Mouse (Mus musculus): ENCODE data around the gene Isg20l2. TPM values are rescaled to one million over a fixed set of nuclear protein-coding genes. Genes with fewer than 3 reads are reported as not detected.
"Not testable (repeated sequence)": the region's sequence is repeated elsewhere in the genome, so short reads cannot be mapped to it uniquely, and the experiment has no call there.

The Isg20l2 gene
- 65.1 and 78.0 TPM in 2 replicates for total RNA-seq (2014; fragmentation: Nextera tagmentation)
- 60.4 and 61.7 TPM in 2 replicates for total RNA-seq (2017)

DNA sequence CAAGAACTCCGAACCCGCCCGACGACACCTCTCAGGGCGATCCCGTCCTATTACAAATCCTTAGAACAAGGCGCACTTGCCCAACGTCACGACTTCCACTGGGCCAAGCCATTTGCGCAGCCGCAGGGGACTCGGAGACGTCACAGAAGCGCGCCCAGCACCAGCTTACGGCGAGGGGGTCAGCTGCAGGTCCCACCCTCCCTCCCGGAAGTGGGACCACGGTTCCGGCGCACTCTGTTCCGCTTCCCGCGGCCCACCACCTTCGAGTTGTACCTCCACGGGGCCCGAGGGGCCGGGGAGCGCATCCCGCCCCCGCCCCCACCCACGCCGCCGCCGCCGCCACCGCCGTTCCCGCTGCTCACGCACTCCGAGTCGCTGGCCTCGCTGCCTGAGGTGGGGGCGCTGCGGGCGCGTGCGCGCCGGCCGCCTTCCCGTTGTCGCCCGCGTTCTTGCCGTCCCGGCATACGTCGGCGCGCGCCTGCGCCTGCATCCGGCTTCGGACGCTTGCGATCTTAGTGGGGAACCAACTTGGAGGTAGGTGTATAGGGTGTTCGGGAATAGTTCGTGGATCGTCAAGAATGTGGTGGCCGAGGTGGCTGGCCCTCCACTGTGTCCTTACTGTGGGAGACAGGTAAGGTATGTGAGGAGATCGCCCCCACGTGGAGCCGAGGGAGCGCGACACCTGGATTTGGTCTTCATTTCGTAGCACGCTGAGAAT lies at the start of gene Isg20l2, which contains the start of gene Rrnad1:
Gene Isg20l2, plus strand, starts transcription at position 237 of the 718 bp plus-strand sequence.
Gene Rrnad1, minus strand, starts transcription at position 640 of the 718 bp plus-strand sequence.
- peak; percentile 93 for ATAC-seq (replicated peaks; ENCODE audit: low FRiP score, low TSS enrichment, poor library complexity, severe bottlenecking)

DNA sequence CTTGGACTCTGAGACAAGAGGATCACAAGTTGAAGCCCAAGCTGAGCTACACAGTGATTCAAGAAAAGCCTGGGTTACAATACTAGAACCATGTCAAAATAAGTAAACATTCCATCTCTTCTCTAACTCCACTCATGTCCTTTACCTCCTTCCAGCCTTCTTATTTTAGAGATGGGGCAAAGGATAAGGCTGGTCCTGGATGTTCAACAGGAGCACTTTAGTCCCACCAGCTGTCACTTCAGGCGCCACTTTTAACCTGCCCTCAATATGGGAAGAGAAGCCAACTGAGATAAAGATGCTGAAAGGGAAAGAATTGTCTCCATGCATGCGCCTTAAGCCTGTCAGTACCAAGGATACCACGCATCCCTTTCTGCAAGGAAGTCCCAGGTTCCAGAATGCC lies 45.8 kb upstream of the Isg20l2 start:
- ATAC-seq (replicated peaks; ENCODE audit: low FRiP score, low TSS enrichment, poor library complexity, severe bottlenecking), result no peak

DNA sequence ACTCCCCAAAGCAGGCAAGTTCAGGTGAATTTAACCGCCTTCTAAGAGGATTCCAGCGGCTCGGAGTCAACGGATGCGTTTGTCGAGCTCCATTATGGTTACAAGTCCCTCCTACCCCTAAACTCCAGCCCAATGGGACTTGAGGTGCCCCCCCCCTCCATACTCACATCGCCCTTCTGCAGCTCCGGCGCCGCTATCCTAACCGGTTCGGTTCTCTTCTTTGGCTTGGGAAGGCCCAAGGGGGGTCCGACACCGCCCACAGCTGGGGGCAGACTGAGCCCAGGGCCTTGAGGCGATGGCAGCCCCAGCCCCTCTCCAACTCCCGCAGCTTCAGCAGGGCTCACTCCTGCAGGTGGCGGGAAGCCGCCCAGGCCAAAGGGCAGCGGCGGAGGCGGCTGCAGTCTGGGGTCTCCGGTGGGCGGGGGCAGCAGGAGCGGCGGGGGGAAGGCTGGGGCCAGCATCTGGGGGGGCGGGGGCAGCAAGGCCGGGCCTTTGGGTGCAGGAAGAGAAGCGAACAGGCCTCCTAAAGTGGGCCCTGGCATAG lies 45.3 kb upstream of the Isg20l2 start:
- ATAC-seq (replicated peaks; ENCODE audit: low FRiP score, low TSS enrichment, poor library complexity, severe bottlenecking), result peak; percentile 49

DNA sequence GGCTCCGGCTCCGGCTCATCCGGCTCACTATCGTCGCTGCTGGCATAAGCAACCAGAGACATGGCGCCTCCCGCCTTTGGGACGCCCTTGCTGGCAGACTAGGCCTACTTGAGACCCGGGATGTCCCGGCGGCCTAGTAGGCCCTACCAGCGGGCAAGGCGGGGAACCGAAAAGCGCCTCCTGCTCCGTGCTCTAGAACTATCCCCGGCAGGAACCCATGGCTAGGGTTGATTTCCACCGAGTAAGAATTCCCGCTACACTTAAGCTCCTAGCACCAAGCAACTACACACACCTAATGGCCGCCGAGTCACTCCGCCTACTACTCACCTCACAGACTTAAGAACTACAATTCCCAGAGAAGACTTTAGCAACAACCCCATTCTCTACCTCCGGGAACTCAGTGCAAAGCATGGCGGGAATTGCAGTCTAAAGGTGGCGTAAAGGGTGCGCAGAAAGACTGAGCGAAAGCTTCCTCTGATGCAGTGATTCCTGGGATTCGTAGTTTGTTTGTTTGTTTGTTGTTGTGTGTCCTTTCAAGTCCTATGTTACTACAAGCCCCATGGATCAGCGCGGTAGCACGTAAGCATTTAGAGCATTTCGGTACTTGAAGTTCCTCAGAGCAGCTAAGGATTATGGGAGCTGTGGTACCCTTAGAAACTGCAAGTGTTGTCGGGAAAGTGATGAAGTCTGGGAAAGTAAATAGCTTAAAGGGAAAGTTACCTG lies 44.7 kb upstream of the Isg20l2 start, which contains the start of gene Prcc:
Gene Prcc, minus strand, starts transcription at position 328 of the 723 bp plus-strand sequence.
- ATAC-seq (replicated peaks; ENCODE audit: low FRiP score, low TSS enrichment, poor library complexity, severe bottlenecking), result peak; percentile 94

DNA sequence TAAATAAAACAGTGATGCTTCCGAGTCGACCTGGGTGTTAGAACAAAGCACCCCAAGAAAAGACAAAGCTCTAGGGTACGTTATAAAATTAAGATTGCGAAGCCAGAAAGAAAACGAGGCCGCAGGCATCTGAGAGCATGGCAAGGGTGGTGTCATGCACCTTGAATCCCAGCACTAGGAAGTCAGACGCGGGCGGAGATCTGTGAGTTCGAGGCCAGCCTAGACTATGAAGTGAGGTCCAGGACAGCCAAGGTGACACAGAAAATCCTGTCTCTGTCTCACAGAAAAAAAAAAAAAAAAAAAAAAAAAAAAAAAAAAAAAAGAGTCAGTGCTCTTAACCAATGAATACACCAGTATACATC lies 44.1 kb upstream of the Isg20l2 start:
- ATAC-seq (replicated peaks; ENCODE audit: low FRiP score, low TSS enrichment, poor library complexity, severe bottlenecking), result peak; percentile 8; the same call in 1 of the 2 replicates

DNA sequence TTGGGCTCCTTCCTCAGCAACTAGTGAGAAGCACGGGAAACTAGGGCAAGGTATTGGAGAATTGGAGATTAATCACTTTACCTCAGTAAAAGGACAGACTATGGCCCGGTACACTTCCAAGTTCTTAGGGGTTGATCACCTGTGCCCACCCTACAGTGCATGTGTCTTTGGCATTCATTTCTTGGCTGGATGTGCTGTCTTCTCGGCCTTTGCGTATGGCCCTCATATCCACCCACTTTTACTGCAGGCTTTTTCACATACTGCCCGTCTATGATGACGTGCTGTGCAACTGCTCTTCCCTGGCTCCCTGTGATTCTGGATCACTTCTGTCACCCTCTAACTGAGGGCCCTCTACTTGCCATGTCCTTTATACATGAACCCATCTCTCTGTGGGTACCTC lies 43.7 kb upstream of the Isg20l2 start:
- ATAC-seq (replicated peaks; ENCODE audit: low FRiP score, low TSS enrichment, poor library complexity, severe bottlenecking), result no peak

DNA sequence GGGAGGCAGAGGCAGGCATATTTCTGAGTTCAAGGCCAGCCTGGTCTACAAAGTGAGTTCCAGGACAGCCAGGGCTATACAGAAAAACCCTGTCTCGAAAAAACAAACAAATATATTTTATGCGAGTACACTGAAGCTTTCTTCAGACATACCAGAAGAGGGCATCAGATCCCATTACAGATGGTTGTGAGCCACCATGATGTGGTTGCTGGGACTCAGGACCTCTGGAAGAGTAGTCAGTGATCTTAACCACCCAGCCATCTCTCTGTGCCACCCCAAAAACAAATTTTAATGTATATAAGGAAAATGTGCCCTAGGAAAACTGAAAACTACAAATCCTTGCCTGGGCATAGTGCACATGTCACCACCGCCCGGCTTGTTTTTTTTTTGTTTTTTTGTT lies 42.7 kb upstream of the Isg20l2 start:
- not testable (repeated sequence) for ATAC-seq (replicated peaks; ENCODE audit: low FRiP score, low TSS enrichment, poor library complexity, severe bottlenecking)

DNA sequence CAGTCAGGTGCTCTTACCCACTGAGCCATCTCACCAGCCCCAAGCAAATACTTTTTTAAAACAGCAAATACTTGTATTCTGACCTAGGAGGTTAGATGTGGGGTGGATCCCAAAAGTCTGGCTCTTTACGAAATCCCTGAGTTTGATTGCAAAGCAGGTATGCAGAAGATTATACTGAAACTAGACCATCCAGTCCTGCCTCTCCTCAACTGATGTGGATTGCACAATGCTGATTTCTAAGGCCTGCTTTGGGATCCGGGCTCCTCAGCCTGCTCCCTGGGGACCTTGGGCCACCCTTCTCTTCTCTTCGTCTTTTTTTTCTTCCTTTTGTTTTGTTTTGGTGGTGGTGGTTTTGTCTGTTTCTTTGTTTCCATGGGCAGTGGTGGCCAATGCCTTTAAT lies 38.6 kb upstream of the Isg20l2 start:
- ATAC-seq (replicated peaks; ENCODE audit: low FRiP score, low TSS enrichment, poor library complexity, severe bottlenecking), result no peak

DNA sequence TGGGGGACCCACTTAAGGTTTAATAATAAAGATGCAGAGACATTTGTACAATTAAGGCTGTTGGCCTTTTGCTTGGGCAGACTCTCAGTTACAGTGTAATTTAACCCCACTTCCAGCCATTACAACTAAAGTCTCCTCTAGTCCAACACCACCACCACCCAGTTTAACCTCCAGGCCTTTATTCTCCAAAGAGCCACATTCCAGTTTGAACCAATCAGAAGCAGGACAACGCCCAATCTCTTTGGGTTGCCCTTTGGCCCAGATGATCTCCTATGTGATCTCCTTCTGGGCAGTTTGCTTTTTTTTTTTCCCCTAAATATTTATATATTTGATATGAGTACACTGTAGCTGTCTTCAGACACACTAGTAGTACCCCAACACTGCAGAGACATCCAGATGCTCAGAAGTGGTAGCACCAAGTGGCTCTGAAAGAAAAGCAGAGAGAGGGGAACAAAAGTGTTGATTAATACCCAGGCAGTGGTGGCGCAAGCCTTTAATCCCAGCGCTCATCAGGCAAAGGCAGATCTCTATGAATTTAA lies 36.7 kb upstream of the Isg20l2 start:
- no peak for ATAC-seq (replicated peaks; ENCODE audit: low FRiP score, low TSS enrichment, poor library complexity, severe bottlenecking)

DNA sequence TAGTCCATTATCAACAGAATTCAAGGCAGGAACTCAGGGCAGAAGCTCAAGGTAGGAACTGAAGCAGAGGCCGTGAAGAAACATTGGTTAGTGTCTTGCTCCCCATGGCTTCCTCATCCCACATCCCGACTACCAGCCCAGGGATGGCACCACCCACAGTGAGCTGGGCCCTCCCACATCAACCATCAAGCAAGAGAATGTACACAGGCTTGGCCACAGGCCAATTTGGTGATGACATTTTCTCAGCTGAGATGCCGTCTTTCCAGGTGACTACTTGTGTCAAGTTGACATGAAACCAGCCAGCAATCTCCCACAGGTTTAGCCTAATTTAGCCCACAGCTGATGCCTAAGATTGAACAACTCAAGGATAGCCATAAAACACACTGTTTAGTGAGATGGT lies 30.8 kb upstream of the Isg20l2 start:
- ATAC-seq (replicated peaks; ENCODE audit: low FRiP score, low TSS enrichment, poor library complexity, severe bottlenecking), result no peak

DNA sequence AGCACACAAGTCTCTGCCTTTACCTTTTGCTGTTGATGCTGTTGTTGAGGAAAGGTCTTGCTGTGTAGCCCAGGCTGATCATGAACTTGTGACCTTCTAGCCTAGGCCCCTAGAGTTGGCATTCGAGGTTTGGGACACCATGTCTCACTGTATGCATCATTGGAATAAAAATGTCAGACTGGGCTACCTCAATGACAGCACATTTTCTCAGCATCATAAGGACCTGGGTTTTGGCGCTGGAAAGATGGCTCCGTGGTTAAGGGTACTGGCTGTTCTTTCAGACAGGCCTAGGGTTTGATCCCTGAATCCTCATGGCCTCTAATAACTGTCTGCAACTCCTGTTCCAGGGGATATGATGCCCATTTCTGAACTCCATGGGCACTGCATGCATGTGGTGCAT lies 30.3 kb upstream of the Isg20l2 start:
- ATAC-seq (replicated peaks; ENCODE audit: low FRiP score, low TSS enrichment, poor library complexity, severe bottlenecking), result no peak

DNA sequence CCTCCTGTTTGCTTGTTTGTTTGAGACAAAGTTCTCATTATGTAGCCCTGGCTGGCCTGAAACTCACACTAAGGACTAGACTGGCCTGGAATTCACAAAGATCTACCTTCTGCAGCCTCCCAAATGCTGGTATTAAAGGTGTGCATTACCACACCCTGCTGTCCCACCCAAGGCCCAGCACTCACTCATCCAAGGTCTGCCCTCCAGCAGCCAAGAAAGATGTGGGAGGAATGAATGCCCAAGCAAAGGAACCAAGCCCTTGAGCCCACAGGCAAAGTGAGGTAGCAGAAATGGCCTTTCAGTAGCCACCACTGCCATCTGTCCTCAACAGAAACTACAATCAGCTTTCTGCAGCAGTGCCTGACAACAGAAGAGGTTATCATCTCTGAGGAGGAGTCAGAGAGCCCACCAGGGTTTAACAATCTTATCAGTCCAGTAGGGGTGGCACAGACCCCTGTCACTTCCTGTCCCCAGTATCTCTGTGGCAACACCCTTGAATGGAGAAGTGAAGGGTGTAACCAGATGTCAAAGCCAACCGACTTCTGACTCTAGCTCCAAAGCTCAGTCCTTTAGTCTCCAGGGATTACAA lies 29.0 kb upstream of the Isg20l2 start:
- peak; percentile 93 for ATAC-seq (replicated peaks; ENCODE audit: low FRiP score, low TSS enrichment, poor library complexity, severe bottlenecking)

DNA sequence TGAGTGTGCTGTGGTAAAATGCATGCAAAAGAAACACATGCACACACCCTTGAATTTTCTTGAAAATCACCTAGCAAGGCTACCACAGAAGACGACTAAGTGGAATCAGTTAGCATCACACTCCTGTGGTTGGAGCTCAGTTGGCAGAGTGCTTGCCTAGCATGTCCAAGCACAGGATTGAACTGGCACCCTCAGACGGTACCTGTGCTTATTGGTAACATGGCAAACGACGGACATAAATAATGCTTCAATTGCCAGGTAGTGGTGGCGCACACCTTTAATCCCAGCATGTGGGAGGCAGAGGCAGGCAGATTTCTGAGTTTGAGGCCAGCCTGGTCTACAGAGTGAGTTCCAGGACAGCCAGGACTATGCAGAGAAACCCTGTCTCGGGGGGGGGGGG lies 28.2 kb upstream of the Isg20l2 start:
- peak; percentile 14; the same call in 1 of the 2 replicates for ATAC-seq (replicated peaks; ENCODE audit: low FRiP score, low TSS enrichment, poor library complexity, severe bottlenecking)

DNA sequence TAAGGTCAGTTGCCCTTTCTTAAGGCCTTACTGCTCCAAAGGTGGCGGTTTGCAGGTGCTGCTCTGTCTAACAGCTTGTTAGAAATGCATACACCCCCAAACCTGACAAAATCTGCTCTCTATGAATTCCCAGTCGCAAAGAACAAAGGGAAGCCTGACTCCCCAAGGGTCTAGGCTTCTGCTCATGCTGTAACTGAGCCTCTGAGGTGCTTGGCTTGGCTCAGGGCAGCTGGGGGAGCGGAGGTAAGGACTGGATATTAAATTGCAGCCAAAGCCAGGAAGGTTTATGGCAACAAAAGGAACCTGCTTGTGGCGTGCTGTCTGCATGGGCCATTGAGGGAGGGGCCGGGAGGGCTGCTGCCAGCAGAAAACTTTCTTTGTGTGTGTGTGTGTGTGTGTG lies 26.3 kb upstream of the Isg20l2 start:
- no peak for ATAC-seq (replicated peaks; ENCODE audit: low FRiP score, low TSS enrichment, poor library complexity, severe bottlenecking)

DNA sequence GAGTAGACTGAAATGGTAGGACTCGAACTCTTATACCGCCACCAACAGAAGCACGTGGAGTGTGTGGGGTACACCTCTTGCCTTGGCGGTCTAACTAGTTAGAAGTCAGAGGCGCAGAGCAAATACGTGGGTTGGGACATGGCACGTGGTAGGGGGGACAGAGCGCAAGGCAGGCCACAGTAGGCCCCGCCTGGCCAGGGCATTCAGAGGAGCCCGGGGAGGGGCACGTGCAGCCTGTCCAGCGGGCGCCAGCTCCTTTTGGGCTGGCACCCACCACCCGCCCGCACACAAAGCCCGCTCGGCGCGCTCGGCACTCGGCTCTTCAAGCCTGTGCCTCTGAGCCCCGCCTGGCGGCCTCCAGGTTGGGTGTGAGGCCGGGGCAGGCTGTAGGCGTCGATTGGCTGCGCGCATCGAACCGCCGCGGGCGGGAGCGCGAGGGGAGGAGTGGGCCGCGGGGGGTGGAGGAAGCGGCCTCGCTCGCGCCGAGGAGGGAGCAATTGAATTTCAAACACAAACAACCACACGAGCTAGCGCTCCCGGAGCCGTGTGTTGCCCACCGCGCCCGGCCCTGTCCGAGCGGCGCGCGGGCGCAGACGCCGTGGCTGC lies 24.1 kb upstream of the Isg20l2 start, which contains the start of gene Hdgf:
Gene Hdgf, plus strand, starts transcription at position 442 of the 606 bp plus-strand sequence.
- peak; percentile 78 for ATAC-seq (replicated peaks; ENCODE audit: low FRiP score, low TSS enrichment, poor library complexity, severe bottlenecking)

DNA sequence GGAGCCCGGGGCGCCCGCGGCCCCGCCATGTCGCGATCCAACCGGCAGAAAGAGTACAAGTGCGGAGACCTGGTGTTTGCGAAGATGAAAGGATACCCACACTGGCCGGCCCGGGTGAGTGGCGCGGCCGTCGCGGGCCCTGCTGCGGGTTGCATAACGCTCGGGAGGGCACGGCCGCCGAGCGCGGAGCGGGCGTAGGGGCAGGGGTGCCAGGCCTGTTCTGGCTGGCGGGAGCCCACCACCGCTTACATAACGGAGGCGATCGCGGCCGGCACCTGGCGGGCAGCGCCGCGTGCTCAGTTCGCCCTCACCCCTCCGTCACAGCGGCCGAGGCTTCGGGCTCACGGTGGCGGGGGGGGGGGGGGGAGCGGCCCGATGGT lies 23.5 kb upstream of the Isg20l2 start:
- ATAC-seq (replicated peaks; ENCODE audit: low FRiP score, low TSS enrichment, poor library complexity, severe bottlenecking), result no peak

DNA sequence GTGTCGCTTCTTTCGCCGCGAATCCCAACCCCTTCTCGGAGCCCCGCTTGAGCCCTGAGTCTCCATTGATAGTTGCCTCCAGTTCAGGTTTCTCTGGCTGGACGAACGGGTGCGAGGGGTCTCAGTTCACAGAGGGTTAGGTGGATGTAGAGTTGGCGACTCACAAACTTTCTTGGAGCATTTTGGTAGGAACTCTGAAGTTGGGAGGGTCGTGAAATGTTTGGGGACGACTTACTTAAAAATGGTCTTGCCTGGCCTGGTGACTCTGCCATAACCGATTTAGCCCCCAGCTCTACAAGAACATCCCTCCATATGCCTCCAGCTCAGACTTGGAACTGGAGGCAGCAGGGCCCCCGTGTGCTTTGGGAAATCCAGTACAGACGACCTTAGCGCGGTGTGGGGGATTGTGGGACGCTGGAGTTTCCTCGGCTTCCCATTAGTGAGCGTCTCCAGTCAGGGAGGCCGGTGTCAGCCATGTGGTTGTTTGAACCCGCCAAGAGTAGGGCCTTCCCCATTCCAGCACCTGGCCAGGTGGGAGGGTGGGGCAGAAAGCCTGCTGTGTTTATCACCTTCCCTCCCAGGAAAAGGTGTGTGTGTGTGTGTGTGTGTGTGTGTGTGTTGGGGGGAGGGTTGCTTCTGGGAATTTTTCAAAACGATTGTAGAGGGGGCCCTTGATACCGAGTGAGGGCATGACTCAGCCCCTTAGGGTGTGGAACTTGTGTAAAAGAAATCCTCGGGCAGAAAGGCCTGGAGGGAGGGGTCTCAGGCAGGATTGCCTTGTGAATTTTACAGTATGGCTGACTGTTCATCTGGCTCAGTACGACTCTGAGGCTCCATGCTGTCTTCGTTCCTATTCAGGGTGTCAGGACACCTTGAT lies 22.9 kb upstream of the Isg20l2 start:
- ATAC-seq (replicated peaks; ENCODE audit: low FRiP score, low TSS enrichment, poor library complexity, severe bottlenecking), result no peak

DNA sequence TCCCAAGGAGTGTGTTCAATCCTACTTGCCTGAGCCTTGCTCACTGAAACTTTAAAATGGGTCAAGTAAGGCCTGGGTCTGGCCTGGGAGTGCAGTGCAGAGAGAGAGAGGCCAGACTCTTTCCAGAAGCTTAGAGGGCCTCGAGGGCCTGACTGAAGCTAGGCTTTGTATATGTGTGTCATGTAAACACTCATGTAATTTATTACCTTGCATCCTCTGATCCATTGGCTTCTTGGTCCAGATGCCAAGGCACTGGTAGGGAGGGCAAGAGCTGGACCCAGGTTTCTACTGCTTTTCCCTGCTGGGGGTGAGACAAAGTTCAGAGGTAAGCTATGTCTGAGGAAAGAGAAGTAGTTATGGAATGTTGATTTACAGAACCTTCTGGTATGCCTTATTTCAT lies 22.2 kb upstream of the Isg20l2 start:
- ATAC-seq (replicated peaks; ENCODE audit: low FRiP score, low TSS enrichment, poor library complexity, severe bottlenecking), result no peak

DNA sequence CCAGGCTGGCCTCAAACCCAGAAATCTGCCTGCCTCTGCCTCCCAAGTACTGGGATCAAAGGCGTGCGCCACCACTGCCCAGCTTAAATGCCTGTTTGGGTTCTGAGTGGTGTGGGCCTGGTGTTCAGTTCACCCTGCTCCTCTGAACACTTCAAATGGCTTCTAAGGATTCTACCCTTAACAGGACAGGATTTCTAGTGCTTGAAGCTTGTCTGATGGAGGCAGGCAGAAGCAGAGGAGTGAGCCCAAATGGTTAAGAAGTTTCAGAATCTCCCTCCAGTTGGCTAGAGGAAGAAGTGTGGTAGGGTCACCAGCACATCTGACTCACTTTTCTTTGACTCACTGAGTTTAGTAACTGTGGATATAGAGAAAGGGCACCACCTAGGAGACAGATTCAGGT lies 20.7 kb upstream of the Isg20l2 start:
- no peak for ATAC-seq (replicated peaks; ENCODE audit: low FRiP score, low TSS enrichment, poor library complexity, severe bottlenecking)

All from megakaryocyte-erythroid progenitor cell, adult 5-6 weeks (primary cell).